Mouse (Mus musculus) heart, embryonic 16.5 days (tissue): ENCODE results near the gene Fbrs. TPM values are rescaled to one million over a fixed set of nuclear protein-coding genes. Genes with fewer than 3 reads are reported as not detected.
"Not testable (repeated sequence)": the region's sequence is repeated elsewhere in the genome, so short reads cannot be mapped to it uniquely, and the experiment has no call there.

Experiments used
- ATAC-seq: fragments of 200-750 bp; cut with Nextera tagmentation; replicated peaks from 2 replicates; pipeline ENCODE4 v1.8.0; 2017; ENCODE audit warnings: moderate number of reproducible peaks; ENCODE audit not compliant: insufficient read depth, low FRiP score; ENCODE audit errors: extremely low read depth
- H3K27ac ChIP-seq: fragments of 300-500 bp; sonication (generic); 2 replicates; pipeline ENCODE4 v1.5.1; 2014; ENCODE audit warnings: mild to moderate bottlenecking, low read length, control low read depth, moderate library complexity
- H3K27me3 ChIP-seq: fragments of 300-500 bp; sonication (generic); 2 replicates; pipeline ENCODE4 v1.6.1; 2014; ENCODE audit warnings: low read length, mixed read lengths; ENCODE audit not compliant: control insufficient read depth, insufficient read depth
- H3K36me3 ChIP-seq: fragments of 300-500 bp; sonication (generic); 2 replicates; pipeline ENCODE4 v1.6.1; 2014; ENCODE audit not compliant: control insufficient read depth, insufficient read depth
- H3K4me1 ChIP-seq: fragments of 300-500 bp; sonication (generic); 2 replicates; pipeline ENCODE4 v1.6.1; 2014; ENCODE audit warnings: low read length, mixed read lengths; ENCODE audit not compliant: control insufficient read depth, insufficient read depth
- H3K4me2 ChIP-seq: fragments of 300-500 bp; sonication (generic); 2 replicates; pipeline ENCODE4 v1.6.1; 2014; ENCODE audit warnings: low read depth, mild to moderate bottlenecking, control low read depth, low read length
- H3K4me3 ChIP-seq: fragments of 300-500 bp; sonication (generic); 2 replicates; pipeline ENCODE4 v1.5.1; 2014; ENCODE audit warnings: mild to moderate bottlenecking, control low read depth, low read length
- H3K9ac ChIP-seq: fragments of 300-500 bp; sonication (generic); 2 replicates; pipeline ENCODE4 v1.6.1; 2014; ENCODE audit warnings: low read length, control low read depth
- H3K9me3 ChIP-seq: fragments of 300-500 bp; sonication (generic); replicated peaks from 2 replicates; pipeline ENCODE4 v1.6.1; 2016; ENCODE audit warnings: low read length; ENCODE audit not compliant: control insufficient read depth
- WGBS: fragments of 180-500 bp; shearing (Covaris S2); extraction: QIAGEN DNeasy Blood & Tissue Kit; methylation state at CpG from one replicate; pipeline ENCODE4 v1.1.7; 2014; 5-methylcytosine and 5-hydroxymethylcytosine counted together
- polyA plus RNA-seq: library from polyadenylated mRNA; unstranded; fragments of >200 nt; fragmentation: Nextera tagmentation; extraction: Ambion mirVana; gene quantifications from 2 replicates; pipeline ENCODE4 v1.2.1, GENCODE M21; 2015

Fbrs gene
- polyA plus RNA-seq, 1 experiment from 2014 or later = 8.3 TPM

DNA sequence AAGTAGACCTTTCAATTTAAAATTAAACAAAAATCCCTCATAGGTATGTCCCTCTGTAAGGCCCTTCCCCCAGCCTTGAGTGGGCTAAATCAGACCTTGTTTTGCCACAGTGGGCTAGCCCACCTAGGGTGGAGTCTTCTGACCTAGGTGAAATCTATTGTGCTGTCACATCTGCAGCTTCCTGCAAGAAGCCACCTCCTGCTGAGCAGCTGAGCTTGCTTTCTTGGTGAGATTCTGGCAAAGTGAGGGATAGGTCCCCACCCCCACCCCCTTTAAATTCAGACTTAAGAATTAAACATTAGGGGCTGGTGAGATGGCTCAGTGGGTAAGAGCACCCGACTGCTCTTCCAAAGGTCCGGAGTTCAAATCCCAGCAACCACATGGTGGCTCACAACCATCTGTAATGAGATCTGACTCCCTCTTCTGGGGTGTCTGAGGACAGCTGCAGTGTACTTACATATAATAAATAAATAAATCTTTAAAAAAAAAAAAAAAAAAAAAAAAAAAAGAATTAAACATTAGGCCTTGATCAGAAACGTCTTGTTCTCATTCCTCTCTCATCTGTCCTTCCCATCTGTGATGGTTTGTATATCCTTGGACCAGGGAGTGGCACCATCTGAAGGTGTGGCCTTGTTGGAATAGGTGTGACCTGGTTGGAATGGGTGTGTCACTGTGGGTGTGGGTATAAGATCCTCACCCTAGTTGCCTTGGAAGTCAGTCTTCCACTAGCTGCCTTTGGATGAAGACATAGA is 20.5 kb upstream of the Fbrs start:
- not testable (repeated sequence) for H3K4me2 ChIP-seq, ATAC-seq, H3K4me1 ChIP-seq, H3K27me3 ChIP-seq, H3K9me3 ChIP-seq, H3K4me3 ChIP-seq, H3K27ac ChIP-seq, H3K9ac ChIP-seq
- WGBS = 88% methylated on average over 3 of the region's 3 CpGs
- H3K36me3 ChIP-seq = peaks cover 27% of the 10 kb centered on the region

DNA sequence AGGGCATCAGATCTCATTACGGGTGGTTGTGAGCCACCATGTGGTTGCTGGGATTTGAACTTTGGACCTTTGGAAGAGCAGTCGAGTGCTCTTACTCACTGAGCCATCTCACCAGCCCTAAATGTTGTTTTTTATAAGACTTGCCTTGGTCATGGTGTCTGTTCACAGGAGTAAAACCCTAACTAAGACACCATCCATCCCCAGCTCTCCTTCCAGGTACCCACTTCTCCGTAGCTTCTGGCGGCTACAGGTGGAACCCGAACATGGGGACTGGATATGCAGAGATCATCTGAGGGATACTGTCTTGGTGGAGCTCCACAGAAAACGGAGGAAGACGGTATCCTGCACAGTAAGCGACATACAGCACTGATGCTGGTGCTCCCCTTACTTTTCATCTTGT is 19.7 kb upstream of the Fbrs start, which contains the start of gene Prr14:
Gene Prr14 (plus strand): TSS at position 301 of the 400 bp plus-strand sequence.
- H3K4me2 ChIP-seq, ATAC-seq, H3K4me1 ChIP-seq, H3K4me3 ChIP-seq, H3K27me3 ChIP-seq, H3K9ac ChIP-seq, H3K27ac ChIP-seq, H3K9me3 ChIP-seq: not testable (repeated sequence)
- peaks cover 27% of the 10 kb centered on the region for H3K36me3 ChIP-seq
- WGBS = 96% methylated on average over 8 of the region's 8 CpGs

DNA sequence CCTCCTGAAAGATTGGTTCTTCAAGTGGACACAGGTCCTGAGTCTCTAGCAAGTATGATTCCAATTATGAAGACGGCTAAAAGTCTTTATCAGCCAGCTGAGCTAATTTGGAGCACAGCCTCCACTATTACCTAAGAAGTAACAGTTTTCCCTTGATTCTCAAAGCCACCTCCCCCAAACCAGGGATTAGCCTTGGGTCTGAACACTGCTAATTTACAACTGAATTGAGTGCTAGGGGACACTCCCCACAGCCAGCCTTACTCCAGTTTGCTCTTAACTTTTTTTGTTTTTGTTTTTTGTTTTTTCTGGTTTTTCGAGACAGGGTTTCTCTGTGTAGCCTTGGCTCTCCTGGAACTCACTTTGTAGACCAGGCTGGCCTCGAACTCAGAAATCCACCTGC is 13.8 kb upstream of the Fbrs start:
- Histone ChIP-seq H3K9me3 (no peaks in the 10 kb centered on the region), H3K27me3 (no peaks in the 10 kb centered on the region), H3K27ac (no peak overlapping the region), H3K4me1 (no peaks in the 10 kb centered on the region), H3K9ac (no peak overlapping the region), H3K4me2 (no peak overlapping the region), H3K4me3 (no peak overlapping the region), H3K36me3 (peaks cover 16% of the 10 kb centered on the region)
- 87% methylated on average over 3 of the region's 3 CpGs for WGBS
- ATAC-seq = no peak

DNA sequence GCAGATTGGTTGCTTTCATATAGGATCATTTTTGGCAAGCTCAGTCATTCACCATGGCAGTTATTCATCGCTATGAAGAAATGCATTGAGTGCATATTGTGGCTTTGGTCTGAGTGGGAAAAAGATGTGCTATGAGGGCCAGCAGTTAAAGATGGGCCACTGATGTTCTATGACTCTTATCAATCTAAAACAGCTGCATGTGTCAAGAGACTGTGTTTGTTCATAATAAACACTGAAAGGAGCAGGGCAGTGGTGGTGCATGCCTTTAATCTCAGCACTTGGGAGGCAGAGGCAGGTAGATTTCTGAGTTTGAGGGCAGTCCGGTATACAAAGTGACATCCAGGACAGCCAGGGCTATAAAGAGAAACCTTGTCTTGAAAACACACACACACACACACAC is 13.3 kb upstream of the Fbrs start:
- not testable (repeated sequence) for H3K4me1 ChIP-seq, H3K4me3 ChIP-seq, H3K27me3 ChIP-seq, H3K4me2 ChIP-seq, H3K9me3 ChIP-seq, H3K27ac ChIP-seq, ATAC-seq, H3K9ac ChIP-seq
- WGBS = 94% methylated on average over 2 of the region's 2 CpGs
- H3K36me3 ChIP-seq = peaks cover 16% of the 10 kb centered on the region

DNA sequence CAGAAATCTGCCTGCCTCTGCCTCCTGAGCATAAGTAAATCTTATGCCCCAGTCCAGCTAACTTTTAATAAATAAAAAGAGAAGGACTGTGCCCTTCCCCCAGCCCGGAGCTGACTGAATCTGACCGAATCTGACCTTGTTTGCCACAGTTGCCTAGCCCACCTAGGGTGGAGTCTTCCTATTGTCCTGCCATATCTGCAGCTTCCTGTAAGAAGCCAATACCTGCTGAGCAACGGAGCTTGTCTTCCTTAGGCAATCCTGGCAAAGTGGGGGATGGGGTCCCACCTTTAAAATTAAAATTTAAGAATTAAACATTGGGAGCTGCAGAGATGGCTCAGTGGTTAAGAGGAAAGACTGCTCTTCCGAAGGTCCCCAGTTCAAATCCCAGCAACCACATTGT is 12.4 kb upstream of the Fbrs start:
- H3K4me3 ChIP-seq = no peak overlapping the region
- ATAC-seq = no peak
- no peak overlapping the region for H3K4me2 ChIP-seq
- no peaks in the 10 kb centered on the region for H3K9me3 ChIP-seq
- no peak overlapping the region for H3K27ac ChIP-seq
- peaks cover 16% of the 10 kb centered on the region for H3K36me3 ChIP-seq
- no peaks in the 10 kb centered on the region for H3K27me3 ChIP-seq
- no peak overlapping the region for H3K9ac ChIP-seq
- 92% methylated on average over 4 of the region's 4 CpGs for WGBS
- no peaks in the 10 kb centered on the region for H3K4me1 ChIP-seq

DNA sequence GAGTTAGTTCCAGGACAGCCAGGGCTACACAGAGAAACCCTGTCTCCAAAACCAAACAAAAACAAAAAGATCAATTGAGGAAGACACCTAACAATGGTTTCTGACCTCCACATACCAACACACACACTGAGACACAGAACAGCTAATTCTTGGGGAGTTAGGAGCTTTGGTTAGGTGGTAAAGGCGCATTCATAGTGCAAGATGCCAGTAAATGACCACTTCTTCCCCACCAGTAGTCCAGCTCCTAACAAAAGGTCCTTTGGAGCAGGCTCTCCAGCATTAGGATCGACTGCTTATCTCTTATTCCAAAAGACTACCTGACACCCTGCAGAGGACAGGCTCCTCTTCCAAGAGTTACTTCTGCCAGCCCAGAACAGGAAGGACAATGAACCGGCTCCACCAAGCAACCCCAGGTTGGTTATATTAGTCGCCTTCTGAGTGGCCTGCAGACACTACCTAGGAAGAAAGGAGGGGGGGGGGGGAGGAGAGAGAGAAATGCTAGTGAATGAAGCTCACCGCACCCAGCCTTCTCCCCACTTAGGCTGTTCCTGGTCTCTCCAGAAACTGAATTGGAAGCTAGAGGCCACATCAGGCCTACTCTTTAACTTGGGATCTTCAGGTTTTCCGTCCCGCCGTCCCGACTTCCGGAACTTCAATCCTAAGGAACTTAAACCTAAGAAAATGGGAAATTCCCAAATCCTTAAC is 8.8 kb upstream of the Fbrs start:
- H3K4me2 ChIP-seq = peak overlapping the region; percentile 85
- ATAC-seq = no peak
- WGBS = 9% methylated on average over 10 of the region's 10 CpGs
- no peaks in the 10 kb centered on the region for H3K27me3 ChIP-seq
- H3K27ac ChIP-seq = peak overlapping the region; percentile 99
- no peaks in the 10 kb centered on the region for H3K9me3 ChIP-seq
- peaks cover 8% of the 10 kb centered on the region for H3K4me1 ChIP-seq
- peak overlapping the region; percentile 91 for H3K4me3 ChIP-seq
- H3K9ac ChIP-seq = peak overlapping the region; percentile 96
- H3K36me3 ChIP-seq = peaks cover 34% of the 10 kb centered on the region

DNA sequence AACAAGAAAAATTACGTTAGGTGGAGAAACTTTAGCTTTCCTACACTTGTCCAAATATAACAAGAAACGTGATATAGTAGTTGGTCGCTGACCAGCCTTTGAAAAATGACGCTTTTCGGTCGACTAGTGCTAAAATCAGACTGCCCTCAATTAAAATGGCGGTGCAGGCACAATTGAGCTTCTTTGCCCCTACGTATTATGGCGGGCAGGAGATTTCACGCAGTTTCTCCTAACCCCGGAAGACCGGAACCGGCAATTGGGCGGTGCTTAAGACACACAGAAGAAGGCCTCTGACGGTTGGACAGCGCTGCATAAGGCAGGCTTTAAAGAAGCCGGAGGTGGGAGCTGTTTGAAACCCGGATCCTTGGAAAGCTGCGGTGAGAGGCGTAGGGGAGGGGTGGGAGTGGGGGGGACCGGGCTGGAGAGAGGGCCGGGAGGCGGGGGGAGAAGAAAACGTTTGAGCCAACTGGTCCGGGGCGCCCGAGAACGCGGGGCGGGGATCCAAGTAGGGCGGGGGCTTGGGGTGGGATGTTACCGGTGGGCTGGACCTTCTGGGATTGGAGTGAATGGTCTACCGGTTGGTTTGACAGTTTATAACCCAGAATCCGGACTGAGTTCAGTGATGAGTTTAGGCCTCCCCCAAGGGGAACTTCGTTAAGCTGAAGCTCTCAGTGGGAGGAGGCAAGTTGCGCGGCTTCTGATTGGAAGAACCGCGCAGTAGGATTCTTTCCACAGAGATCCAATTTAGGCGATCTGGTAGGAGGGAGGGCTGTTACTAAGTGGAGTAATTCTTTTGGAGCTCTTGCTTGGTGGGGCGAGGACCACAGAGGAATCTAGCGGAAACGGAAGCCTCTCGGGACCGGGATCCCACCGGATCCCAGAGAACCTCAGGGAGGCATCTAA is 8.0 kb upstream of the Fbrs start:
- under 1% methylated on average over 46 of the region's 46 CpGs for WGBS
- H3K4me2 ChIP-seq = peak overlapping the region; percentile 85
- H3K36me3 ChIP-seq = peaks cover 42% of the 10 kb centered on the region
- peak; percentile 89 for ATAC-seq
- H3K27ac ChIP-seq = peak overlapping the region; percentile 99
- peak overlapping the region; percentile 96 for H3K9ac ChIP-seq
- peaks cover 8% of the 10 kb centered on the region for H3K4me1 ChIP-seq
- H3K4me3 ChIP-seq = peak overlapping the region; percentile 91
- no peaks in the 10 kb centered on the region for H3K9me3 ChIP-seq
- no peaks in the 10 kb centered on the region for H3K27me3 ChIP-seq

DNA sequence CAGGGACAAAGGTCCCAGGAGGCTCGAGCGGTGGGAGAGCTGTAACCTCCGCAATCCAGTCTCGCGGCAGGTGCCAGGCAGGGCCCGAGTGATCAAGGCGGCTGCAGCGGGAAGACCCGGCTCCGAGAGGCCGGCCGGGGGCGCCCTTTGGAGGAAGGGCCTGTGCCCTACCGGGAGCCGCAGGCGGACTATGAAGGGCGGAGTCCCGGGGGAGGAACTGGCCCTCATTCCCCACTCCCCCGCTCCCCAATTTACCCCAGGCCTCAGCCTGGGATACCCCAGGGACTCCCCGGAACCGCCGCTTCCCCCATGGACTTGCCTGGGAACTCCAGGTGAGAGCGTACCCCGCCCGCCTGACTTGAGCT is 7.4 kb upstream of the Fbrs start:
- H3K36me3 ChIP-seq = peaks cover 45% of the 10 kb centered on the region
- no peaks in the 10 kb centered on the region for H3K9me3 ChIP-seq
- peak; percentile 15 for ATAC-seq
- H3K27ac ChIP-seq = peak overlapping the region; percentile 99
- H3K4me2 ChIP-seq = peak overlapping the region; percentile 85
- no peaks in the 10 kb centered on the region for H3K27me3 ChIP-seq
- peak overlapping the region; percentile 96 for H3K9ac ChIP-seq
- H3K4me1 ChIP-seq = peaks cover 10% of the 10 kb centered on the region
- WGBS = under 1% methylated on average over 25 of the region's 25 CpGs
- H3K4me3 ChIP-seq = peak overlapping the region; percentile 91
